Mouse (Mus musculus): ENCODE data around the gene Cyp4a30b. TPM values are rescaled to one million over a fixed set of nuclear protein-coding genes. Genes with fewer than 3 reads are reported as not detected.
"Not testable (repeated sequence)": the region's sequence is repeated elsewhere in the genome, so short reads cannot be mapped to it uniquely, and the experiment has no call there.

Gene Cyp4a30b
- polyA plus RNA-seq, 1 experiment from 2014 or later: not detected

DNA sequence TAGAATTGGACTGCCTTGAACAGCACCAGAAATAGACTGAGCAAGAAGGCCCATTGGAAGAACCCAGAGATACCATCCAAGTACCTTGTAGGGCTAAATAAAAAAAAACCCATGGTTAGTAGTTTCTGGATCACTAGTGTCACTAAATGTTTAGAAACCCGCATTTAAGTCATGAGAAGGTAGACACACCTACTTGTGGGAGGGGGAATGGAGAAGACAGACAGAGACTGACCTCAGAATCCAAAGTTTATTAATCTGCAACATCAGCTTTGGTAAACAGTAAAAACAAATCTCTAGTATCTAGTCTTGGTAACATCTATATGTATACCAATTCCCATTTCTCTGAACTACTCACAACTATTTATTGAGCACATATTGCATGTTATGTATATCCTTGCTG lies 43.6 kb downstream of the Cyp4a30b start, which contains the start of gene Cyp4a14:
Gene Cyp4a14 (minus strand): TSS at position 142 of the 400 bp plus-strand sequence.
- no peaks in the 10 kb centered on the region for H3K27me3 ChIP-seq (replicated peaks; ENCODE audit: insufficient read depth, low read length)
- H3K4me2 ChIP-seq (replicated peaks; ENCODE audit: low read depth, low read length): no peak within 1 kb of the TSS
- ATAC-seq (no peak), DNase-seq (ENCODE audit: low spot score) (no peak)
- H3K9ac ChIP-seq (replicated peaks; ENCODE audit: low read depth): no peak within 1 kb of the TSS
- TF ChIP-seq CTCF (IDR thresholded peaks at IDR 0.05) (no peak), EP300 (IDR thresholded peaks at IDR 0.05) (no peak)
- H3K36me3 ChIP-seq (ENCODE audit: insufficient read depth, low read length): no peaks in the 10 kb centered on the region
- no peak within 1 kb of the TSS for H3K4me3 ChIP-seq (ENCODE audit: low read depth, low read length)
- no peak within 1 kb of the TSS for H3K27ac ChIP-seq (ENCODE audit: low read length)
- WGBS: 68% methylated on average over 1 of the region's 1 CpGs
- no peaks in the 10 kb centered on the region for H3K4me1 ChIP-seq (ENCODE audit: insufficient read depth, low read depth, low read length)
- no peaks in the 10 kb centered on the region for H3K9me3 ChIP-seq (ENCODE audit: low read length)

DNA sequence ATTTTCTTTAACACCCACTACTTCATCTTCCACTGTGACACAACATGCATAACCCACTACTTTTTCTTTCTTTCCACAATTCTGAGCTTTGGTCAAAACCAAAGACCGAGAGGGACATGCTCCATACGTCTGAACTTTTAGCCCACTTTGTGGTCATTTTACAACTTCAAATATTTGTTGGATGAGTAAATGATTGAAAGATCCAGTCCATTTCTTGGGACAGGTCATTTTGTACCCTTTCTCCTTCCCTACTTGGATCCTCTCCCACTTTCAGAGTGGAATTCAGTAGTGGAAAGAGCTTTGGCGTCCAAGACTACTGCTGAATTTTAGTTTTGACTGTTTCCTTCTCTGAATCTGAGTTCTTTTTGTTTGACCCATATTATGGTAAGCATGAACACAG lies 45.1 kb downstream of the Cyp4a30b start:
- DNase-seq (ENCODE audit: low spot score): no peak
- no peaks in the 10 kb centered on the region for H3K36me3 ChIP-seq (ENCODE audit: insufficient read depth, low read length)
- TF ChIP-seq CTCF (IDR thresholded peaks at IDR 0.05) (no peak), EP300 (IDR thresholded peaks at IDR 0.05) (no peak)
- H3K27ac ChIP-seq (ENCODE audit: low read length): no peak overlapping the region
- H3K9me3 ChIP-seq (ENCODE audit: low read length): no peaks in the 10 kb centered on the region
- no peaks in the 10 kb centered on the region for H3K27me3 ChIP-seq (replicated peaks; ENCODE audit: insufficient read depth, low read length)
- no peaks in the 10 kb centered on the region for H3K4me1 ChIP-seq (ENCODE audit: insufficient read depth, low read depth, low read length)
- no peak for ATAC-seq
- H3K4me3 ChIP-seq (ENCODE audit: low read depth, low read length): no peak overlapping the region
- H3K9ac ChIP-seq (replicated peaks; ENCODE audit: low read depth): no peak overlapping the region
- H3K4me2 ChIP-seq (replicated peaks; ENCODE audit: low read depth, low read length): no peak overlapping the region
- 69% methylated on average over 3 of the region's 3 CpGs for WGBS

DNA sequence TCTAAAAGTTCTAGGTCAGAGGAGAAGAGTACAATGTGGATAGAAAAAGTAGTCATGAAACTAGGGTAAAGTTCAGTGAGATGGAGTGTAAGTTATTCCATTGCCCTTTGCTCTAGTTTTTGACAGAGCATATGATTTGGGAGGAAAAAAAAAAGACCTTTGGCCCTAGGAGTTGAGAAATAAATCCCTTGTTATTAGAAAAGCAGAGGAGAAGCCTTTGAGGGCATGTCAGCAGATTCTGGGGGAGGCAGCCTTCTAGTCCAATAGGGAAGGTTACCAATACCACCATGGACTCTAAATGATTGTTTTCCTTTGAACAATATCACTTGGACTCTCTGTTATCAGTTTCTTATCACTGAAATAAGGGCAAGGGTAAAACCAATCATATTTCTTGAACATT lies 61.6 kb downstream of the Cyp4a30b start:
- H3K4me1 ChIP-seq (ENCODE audit: insufficient read depth, low read depth, low read length); ATAC-seq; H3K4me2 ChIP-seq (replicated peaks; ENCODE audit: low read depth, low read length); H3K4me3 ChIP-seq (ENCODE audit: low read depth, low read length); H3K27ac ChIP-seq (ENCODE audit: low read length); DNase-seq (ENCODE audit: low spot score); H3K27me3 ChIP-seq (replicated peaks; ENCODE audit: insufficient read depth, low read length); H3K9me3 ChIP-seq (ENCODE audit: low read length); H3K9ac ChIP-seq (replicated peaks; ENCODE audit: low read depth); H3K36me3 ChIP-seq (ENCODE audit: insufficient read depth, low read length): not testable (repeated sequence)

DNA sequence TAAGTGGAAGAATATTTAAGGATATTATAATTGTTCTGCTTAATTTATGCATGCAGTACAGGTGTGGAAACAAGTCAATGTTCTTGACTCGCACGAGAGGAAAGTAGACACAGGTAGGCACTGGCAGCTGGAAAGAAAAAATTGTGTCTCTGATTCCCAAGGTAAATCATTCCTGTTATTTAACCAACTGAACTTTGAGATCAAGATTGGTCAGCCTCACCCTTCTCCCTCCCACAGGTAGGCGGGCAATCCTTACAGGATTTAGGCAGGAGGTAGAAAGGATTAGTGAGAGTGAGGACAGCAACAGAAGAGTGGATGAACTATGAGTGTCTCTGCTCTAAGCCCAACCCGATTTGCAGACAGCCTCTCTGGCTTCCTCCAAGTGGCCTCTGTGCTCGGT lies 65.6 kb downstream of the Cyp4a30b start, which contains the start of gene Cyp4a10:
Gene Cyp4a10 (plus strand): TSS at position 265 of the 400 bp plus-strand sequence.
- H3K36me3 ChIP-seq (ENCODE audit: insufficient read depth, low read length); ATAC-seq; DNase-seq (ENCODE audit: low spot score); H3K4me1 ChIP-seq (ENCODE audit: insufficient read depth, low read depth, low read length); H3K27ac ChIP-seq (ENCODE audit: low read length); H3K9ac ChIP-seq (replicated peaks; ENCODE audit: low read depth); H3K4me3 ChIP-seq (ENCODE audit: low read depth, low read length); H3K9me3 ChIP-seq (ENCODE audit: low read length); H3K27me3 ChIP-seq (replicated peaks; ENCODE audit: insufficient read depth, low read length); H3K4me2 ChIP-seq (replicated peaks; ENCODE audit: low read depth, low read length): not testable (repeated sequence)
- WGBS: 81% methylated on average over 5 of the region's 5 CpGs

DNA sequence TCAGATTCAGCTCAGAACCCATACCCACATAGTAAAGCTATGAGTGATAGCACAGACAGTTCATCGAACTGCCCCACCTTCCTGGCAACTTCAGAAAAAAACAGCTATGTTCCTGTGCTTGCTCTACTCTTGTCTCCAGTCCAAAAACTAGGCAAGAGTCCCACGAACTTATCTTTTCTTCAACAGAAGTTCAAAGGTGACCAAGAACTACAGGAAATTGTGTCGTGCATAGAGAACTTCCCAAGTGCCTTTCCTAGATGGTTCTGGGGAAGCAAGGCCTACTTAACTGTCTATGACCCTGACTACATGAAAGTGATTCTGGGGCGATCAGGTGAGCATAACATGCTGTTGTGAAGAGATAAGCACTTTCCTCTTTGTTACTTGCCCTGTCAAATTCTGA lies 67.0 kb downstream of the Cyp4a30b start:
- DNase-seq (ENCODE audit: low spot score) (no peak), ATAC-seq (no peak)
- H3K27me3 ChIP-seq (replicated peaks; ENCODE audit: insufficient read depth, low read length): no peaks in the 10 kb centered on the region
- H3K4me1 ChIP-seq (ENCODE audit: insufficient read depth, low read depth, low read length): no peaks in the 10 kb centered on the region
- H3K27ac ChIP-seq (ENCODE audit: low read length): no peak overlapping the region
- no peak overlapping the region for H3K9ac ChIP-seq (replicated peaks; ENCODE audit: low read depth)
- no peak for TF ChIP-seq CTCF (IDR thresholded peaks at IDR 0.05)
- no peak for TF ChIP-seq EP300 (IDR thresholded peaks at IDR 0.05)
- 56% methylated on average over 4 of the region's 4 CpGs for WGBS
- no peaks in the 10 kb centered on the region for H3K36me3 ChIP-seq (ENCODE audit: insufficient read depth, low read length)
- H3K4me2 ChIP-seq (replicated peaks; ENCODE audit: low read depth, low read length): no peak overlapping the region
- H3K4me3 ChIP-seq (ENCODE audit: low read depth, low read length): no peak overlapping the region
- H3K9me3 ChIP-seq (ENCODE audit: low read length): no peaks in the 10 kb centered on the region

Other genes with a start within 250 kb of the Cyp4a30b start
- gene Cyp4a29, start 210.5 kb upstream of the Cyp4a30b start, polyA plus RNA-seq (2015; fragmentation: Nextera tagmentation; extraction: Ambion mirVana): not detected in 2 replicates
- not detected in 2 replicates for gene Cyp4a12a, start 153.6 kb upstream of the Cyp4a30b start, polyA plus RNA-seq (2015; fragmentation: Nextera tagmentation; extraction: Ambion mirVana)
- gene Cyp4a12b, start 41.0 kb upstream of the Cyp4a30b start, polyA plus RNA-seq (2015; fragmentation: Nextera tagmentation; extraction: Ambion mirVana): not detected in 2 replicates
- gene Cyp4a14, start 43.5 kb downstream of the Cyp4a30b start, polyA plus RNA-seq (2015; fragmentation: Nextera tagmentation; extraction: Ambion mirVana): 0.06 and 0.07 TPM in 2 replicates
- 0.07 TPM in 1 of 2 replicates, not detected in the other for gene Cyp4a10, start 65.7 kb downstream of the Cyp4a30b start, polyA plus RNA-seq (2015; fragmentation: Nextera tagmentation; extraction: Ambion mirVana)
- gene Cyp4a31, start 111.0 kb downstream of the Cyp4a30b start, polyA plus RNA-seq (2015; fragmentation: Nextera tagmentation; extraction: Ambion mirVana): not detected in 2 replicates
- gene Cyp4a32, start 148.4 kb downstream of the Cyp4a30b start, polyA plus RNA-seq (2015; fragmentation: Nextera tagmentation; extraction: Ambion mirVana): 0.08 TPM in 1 of 2 replicates, not detected in the other
- gene Cyp4b1, start 195.1 kb downstream of the Cyp4a30b start, polyA plus RNA-seq (2015; fragmentation: Nextera tagmentation; extraction: Ambion mirVana): 171 and 174 TPM in 2 replicates